ENCODE assay signal across 13 mouse cellular contexts in genomic region chr10:89621129-89621528, GRCm38 (mm10). TPM values are rescaled to one million over a fixed set of nuclear protein-coding genes. Genes with fewer than 3 reads are reported as not detected.
DNase-seq lines count a peak whose midpoint lies in the region; ATAC-seq and TF ChIP-seq lines count a peak whose summit lies in the region.
"Had no signal": no experiment of that assay in that cellular context is flagged by ENCODE, and none has a peak within 500 bp of the region (broad histone marks: within the 10 kb centered on the region; RNA-seq: fewer than 3 reads in every experiment).

Gene Slc17a8, minus strand, starts transcription at chr10:89621253.

- no peak within 1 kb of the TSS for H3K4me3 ChIP-seq in hindbrain, embryonic 13.5 days
- H3K4me3 ChIP-seq in hindbrain, embryonic 12.5 days, result no peak within 1 kb of the TSS
- no peak within 1 kb of the TSS for H3K4me3 ChIP-seq in limb, embryonic 13.5 days
- H3K4me3 ChIP-seq in thymus, adult 2 months (ENCODE audit: control insufficient read depth, insufficient read depth, low read length), result no peak within 1 kb of the TSS
- H3K4me3 ChIP-seq: heart, embryonic 15.5 days; left cerebral cortex, adult 2 months; liver, embryonic 13.5 days had no signal

- H3K9ac ChIP-seq in hindbrain, embryonic 13.5 days, result peak within 1 kb of the TSS; percentile 53
- no peak within 1 kb of the TSS for H3K9ac ChIP-seq in hindbrain, embryonic 12.5 days
- no peak within 1 kb of the TSS for H3K9ac ChIP-seq in limb, embryonic 13.5 days
- H3K9ac ChIP-seq: heart, embryonic 15.5 days; liver, embryonic 13.5 days had no signal

- 14% methylated on average over 7 of the region's 7 CpGs for WGBS in hindbrain, embryonic 13.5 days
- 25% methylated on average over 7 of the region's 7 CpGs for WGBS in hindbrain, embryonic 12.5 days
- 12% methylated on average over 7 of the region's 7 CpGs for WGBS in limb, embryonic 13.5 days
- WGBS in thymus, adult 2 months, result 37% methylated on average over 7 of the region's 7 CpGs

- no peak; the same call in 1 of the 2 replicates for ATAC-seq in hindbrain, embryonic 13.5 days (ENCODE audit: low FRiP score)
- no peak for ATAC-seq in hindbrain, embryonic 12.5 days (ENCODE audit: low FRiP score)
- ATAC-seq in limb, embryonic 13.5 days (ENCODE audit: low FRiP score, low read depth), result peak; percentile 24; the same call in 1 of the 2 replicates

- no peaks in the 10 kb centered on the region for H3K27me3 ChIP-seq in hindbrain, embryonic 13.5 days
- H3K27me3 ChIP-seq in hindbrain, embryonic 12.5 days, result 0 out of 2 replicates have a peak, but pooled peaks cover 3% of the 10 kb centered on the region
- peaks cover 7% of the 10 kb centered on the region; the same call in 1 of the 2 replicates for H3K27me3 ChIP-seq in limb, embryonic 13.5 days
- no peaks in the 10 kb centered on the region for H3K27me3 ChIP-seq in thymus, adult 2 months (ENCODE audit: control insufficient read depth, insufficient read depth, low read length)
- H3K27me3 ChIP-seq: heart, embryonic 15.5 days; liver, embryonic 13.5 days had no signal

- H3K36me3 ChIP-seq in hindbrain, embryonic 13.5 days, result no peaks in the 10 kb centered on the region
- no peaks in the 10 kb centered on the region for H3K36me3 ChIP-seq in hindbrain, embryonic 12.5 days
- H3K36me3 ChIP-seq in limb, embryonic 13.5 days, result no peaks in the 10 kb centered on the region
- H3K36me3 ChIP-seq in thymus, adult 2 months (ENCODE audit: control insufficient read depth, insufficient read depth, low read length), result no peaks in the 10 kb centered on the region
- H3K36me3 ChIP-seq: heart, embryonic 15.5 days; liver, embryonic 13.5 days had no signal

- no peak for TF ChIP-seq CTCF in brain, embryonic 14.5 days (IDR thresholded peaks at IDR 0.05; ENCODE audit: borderline replicate concordance, extremely low read depth, insufficient read depth, insufficient read length)
- TF ChIP-seq CTCF in thymus, adult 2 months (IDR thresholded peaks at IDR 0.05; ENCODE audit: borderline replicate concordance, control insufficient read depth, extremely low read depth, insufficient read depth, low read length, poor library complexity), result no peak

- no peak within 1 kb of the TSS for H3K4me2 ChIP-seq in hindbrain, embryonic 13.5 days
- H3K4me2 ChIP-seq in hindbrain, embryonic 12.5 days (replicated peaks), result no peak within 1 kb of the TSS
- peak within 1 kb of the TSS; percentile 12; the same call in 1 of the 2 replicates for H3K4me2 ChIP-seq in limb, embryonic 13.5 days (replicated peaks)
- H3K4me2 ChIP-seq: heart, embryonic 15.5 days; liver, embryonic 13.5 days had no signal

- peak; percentile 22 for DNase-seq in brain, embryonic 14.5 days (ENCODE audit: low read depth)
- peak; percentile 55 for DNase-seq in thymus, adult 2 months
- DNase-seq in Muller cell, postnatal 12 days (ENCODE audit: inconsistent ontology term), result no peak
- DNase-seq in adrenal gland, postnatal 10 days, result no peak
- DNase-seq: cerebellum, adult 9-10 months; liver, embryonic 13.5 days had no signal

- peaks cover 7% of the 10 kb centered on the region; the same call in 1 of the 2 replicates for H3K4me1 ChIP-seq in hindbrain, embryonic 13.5 days (replicated peaks)
- H3K4me1 ChIP-seq in hindbrain, embryonic 12.5 days, result no peaks in the 10 kb centered on the region
- peaks cover 8% of the 10 kb centered on the region; the same call in 1 of the 2 replicates for H3K4me1 ChIP-seq in limb, embryonic 13.5 days
- H3K4me1 ChIP-seq in thymus, adult 2 months (replicated peaks; ENCODE audit: control insufficient read depth, insufficient read depth, low read length), result peaks cover 12% of the 10 kb centered on the region
- H3K4me1 ChIP-seq: heart, embryonic 15.5 days; liver, embryonic 13.5 days had no signal

- no peak within 1 kb of the TSS for H3K27ac ChIP-seq in hindbrain, embryonic 13.5 days
- H3K27ac ChIP-seq in hindbrain, embryonic 12.5 days, result no peak within 1 kb of the TSS
- no peak within 1 kb of the TSS for H3K27ac ChIP-seq in limb, embryonic 13.5 days
- no peak within 1 kb of the TSS for H3K27ac ChIP-seq in thymus, adult 2 months (ENCODE audit: control insufficient read depth, insufficient read depth, low read length)
- H3K27ac ChIP-seq: heart, embryonic 15.5 days; left cerebral cortex, adult 2 months; liver, embryonic 13.5 days; macrophage had no signal

- no peak for TF ChIP-seq POLR2A in brain, embryonic 14.5 days (IDR thresholded peaks at IDR 0.05; ENCODE audit: borderline replicate concordance, extremely low read depth, insufficient read depth, insufficient read length, poor library complexity, severe bottlenecking)
- no peak for TF ChIP-seq POLR2A in thymus, adult 2 months (IDR thresholded peaks at IDR 0.05; ENCODE audit: control insufficient read depth, extremely low read depth, insufficient read depth, low read length, poor library complexity)

- H3K9me3 ChIP-seq in hindbrain, embryonic 13.5 days, result no peaks in the 10 kb centered on the region
- no peaks in the 10 kb centered on the region for H3K9me3 ChIP-seq in hindbrain, embryonic 12.5 days (replicated peaks)
- no peaks in the 10 kb centered on the region for H3K9me3 ChIP-seq in limb, embryonic 13.5 days
- H3K9me3 ChIP-seq: heart, embryonic 15.5 days; liver, embryonic 13.5 days had no signal

RNA-seq across cellular contexts. Expression of gene Slc17a8, which starts in this region (rescaled TPM):
- polyA plus RNA-seq in hindbrain, embryonic 13.5 days (2015; fragmentation: Nextera tagmentation; extraction: Ambion mirVana), result 1.9 and 3.7 TPM in 2 replicates
- polyA plus RNA-seq in hindbrain, embryonic 12.5 days (2016; fragmentation: Nextera tagmentation; extraction: Ambion mirVana), result 2.0 and 2.6 TPM in 2 replicates
- polyA plus RNA-seq in brain, embryonic 14.5 days (2012; rRNA removed), result 1.1 and 3.1 TPM in 2 replicates
- polyA plus RNA-seq in limb, embryonic 13.5 days (2015; fragmentation: Nextera tagmentation; extraction: Ambion mirVana), result 0.06 TPM in 1 of 2 replicates, not detected in the other
- 0.10 and 0.12 TPM in 2 replicates for polyA plus RNA-seq in thymus, adult 2 months (2012; rRNA removed)
- 1 to 10 TPM in 1 of 2 experiments, under 1 TPM in 1; 0.33 to 1.0 TPM for total RNA-seq in adrenal gland, postnatal 10 days (2021)
- polyA plus RNA-seq: intestine, embryonic 14.5 days had no signal

Comparison
In these comparisons a context has a peak if more than half of its experiments do, and no peak if none do; other contexts are left out.
1. Peak in ATAC-seq and H3K4me2 ChIP-seq in limb, embryonic 13.5 days; RNA of the gene not detected or under 1 TPM.
2. Peak in DNase-seq in thymus, adult 2 months; RNA of the gene not detected or under 1 TPM.